Mouse (Mus musculus): ENCODE measurements around the gene Rabl3.

GRCm38 (mm10) chr16:37562961-37563360 lies 23.3 kb downstream of the Rabl3 start:
- TF ChIP-seq POLR2A (IDR thresholded peaks at IDR 0.05; ENCODE audit: control insufficient read depth, extremely low read depth, insufficient read depth, low read length, poor library complexity) (no peak), CTCF (IDR thresholded peaks at IDR 0.05; ENCODE audit: borderline replicate concordance, control insufficient read depth, extremely low read depth, insufficient read depth, low read length, poor library complexity) (no peak)

Measured in thymus, adult 2 months (tissue).